Comparison of ENCODE assay signal across 15 mouse cellular contexts in the genomic region with DNA sequence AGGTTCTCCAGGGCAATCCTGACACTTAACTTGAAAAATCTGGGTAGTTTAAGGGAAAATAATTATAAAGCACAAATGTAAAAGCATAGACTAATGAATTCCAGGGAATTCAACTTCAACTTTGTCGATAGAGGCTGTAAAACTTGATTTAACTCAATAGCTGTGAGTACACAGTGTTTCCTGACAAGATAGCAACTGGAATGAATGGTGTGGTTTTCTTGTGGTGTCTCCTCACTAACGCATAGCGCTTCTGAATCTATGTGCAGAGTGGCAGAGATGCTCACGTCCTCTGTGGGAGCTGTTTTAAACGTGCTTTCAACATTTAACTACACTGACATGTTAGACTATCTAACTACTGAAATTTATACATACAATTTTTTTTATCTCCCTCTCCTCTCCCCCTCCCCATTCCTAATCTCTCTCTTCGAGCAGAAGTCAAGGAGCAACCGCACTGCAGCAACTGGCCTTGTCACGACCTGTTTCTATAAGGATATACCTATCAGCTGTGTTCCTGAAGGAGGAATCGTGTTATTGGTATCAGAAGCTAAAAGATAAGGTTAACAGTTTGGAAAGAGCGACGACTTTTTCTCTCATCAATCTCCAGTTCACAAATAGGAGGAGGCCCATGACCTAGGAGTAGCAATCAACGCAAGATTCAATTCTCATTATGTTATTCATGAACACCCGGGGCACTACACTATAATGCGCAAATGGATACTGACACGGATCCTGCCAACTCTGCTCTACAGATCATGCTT. TPM values are rescaled to one million over a fixed set of nuclear protein-coding genes. Genes with fewer than 3 reads are reported as not detected.
A peak's percentile ranks its signal among the peaks of the same experiment; 100 is the strongest.
DNase-seq lines count a peak whose midpoint lies in the region; ATAC-seq and TF ChIP-seq lines count a peak whose summit lies in the region.
"Had no signal": no experiment of that assay in that cellular context is flagged by ENCODE, and none has a peak within 500 bp of the region (broad histone marks: within the 10 kb centered on the region; RNA-seq: fewer than 3 reads in every experiment).

No protein-coding gene starts in this region.

- H3K36me3 ChIP-seq in intestine, embryonic 14.5 days (ENCODE audit: control insufficient read depth, insufficient read depth, low read length): no peaks in the 10 kb centered on the region
- no peaks in the 10 kb centered on the region for H3K36me3 ChIP-seq in intestine, embryonic 15.5 days
- no peaks in the 10 kb centered on the region for H3K36me3 ChIP-seq in neural tube, embryonic 13.5 days
- H3K36me3 ChIP-seq in intestine, embryonic 16.5 days (ENCODE audit: control insufficient read depth, insufficient read depth, low read length): no peaks in the 10 kb centered on the region
- H3K36me3 ChIP-seq in stomach, postnatal 0 days (ENCODE audit: control insufficient read depth, insufficient read depth, low read length): no peaks in the 10 kb centered on the region
- no peaks in the 10 kb centered on the region for H3K36me3 ChIP-seq in forebrain, embryonic 13.5 days (ENCODE audit: poor library complexity, severe bottlenecking)
- H3K36me3 ChIP-seq: hindbrain, embryonic 13.5 days had no signal

- H3K4me3 ChIP-seq in intestine, embryonic 14.5 days (ENCODE audit: low read depth, low read length): no peak overlapping the region
- no peak overlapping the region for H3K4me3 ChIP-seq in intestine, embryonic 15.5 days (replicated peaks)
- H3K4me3 ChIP-seq in neural tube, embryonic 13.5 days: no peak overlapping the region
- no peak overlapping the region for H3K4me3 ChIP-seq in intestine, embryonic 16.5 days (ENCODE audit: low read length)
- peak overlapping the region; percentile 34 for H3K4me3 ChIP-seq in stomach, postnatal 0 days (ENCODE audit: low read depth, low read length)
- no peak overlapping the region for H3K4me3 ChIP-seq in forebrain, embryonic 13.5 days
- H3K4me3 ChIP-seq: erythroblast, embryonic 14.5 days; hindbrain, embryonic 13.5 days; megakaryocyte, embryonic 14.5 days had no signal

- no peak for TF ChIP-seq EP300 in stomach, postnatal 0 days (optimal IDR thresholded peaks at IDR 0.05)

- ATAC-seq in intestine, embryonic 14.5 days (replicated peaks; ENCODE audit: low FRiP score, low TSS enrichment, low read depth): no peak
- no peak for ATAC-seq in intestine, embryonic 15.5 days
- no peak for ATAC-seq in neural tube, embryonic 13.5 days (ENCODE audit: low read depth)
- ATAC-seq in intestine, embryonic 16.5 days: no peak
- no peak for ATAC-seq in stomach, postnatal 0 days (ENCODE audit: low FRiP score, low TSS enrichment)
- ATAC-seq in forebrain, embryonic 13.5 days: no peak
- no peak for ATAC-seq in megakaryocyte-erythroid progenitor cell, adult 5-6 weeks (replicated peaks; ENCODE audit: low FRiP score, low TSS enrichment, poor library complexity, severe bottlenecking)

- no peaks in the 10 kb centered on the region for H3K9me3 ChIP-seq in intestine, embryonic 14.5 days (ENCODE audit: control insufficient read depth, low read length)
- no peaks in the 10 kb centered on the region for H3K9me3 ChIP-seq in intestine, embryonic 15.5 days
- H3K9me3 ChIP-seq in neural tube, embryonic 13.5 days: no peaks in the 10 kb centered on the region
- no peaks in the 10 kb centered on the region for H3K9me3 ChIP-seq in intestine, embryonic 16.5 days (ENCODE audit: control insufficient read depth, low read length)
- H3K9me3 ChIP-seq in stomach, postnatal 0 days (ENCODE audit: control insufficient read depth, low read length): no peaks in the 10 kb centered on the region
- no peaks in the 10 kb centered on the region for H3K9me3 ChIP-seq in forebrain, embryonic 13.5 days (replicated peaks)
- H3K9me3 ChIP-seq: hindbrain, embryonic 13.5 days; megakaryocyte, embryonic 14.5 days had no signal

- no peaks in the 10 kb centered on the region for H3K27me3 ChIP-seq in intestine, embryonic 14.5 days (replicated peaks; ENCODE audit: control insufficient read depth, insufficient read depth, low read length)
- H3K27me3 ChIP-seq in intestine, embryonic 15.5 days (replicated peaks): no peaks in the 10 kb centered on the region
- no peaks in the 10 kb centered on the region for H3K27me3 ChIP-seq in neural tube, embryonic 13.5 days
- no peaks in the 10 kb centered on the region for H3K27me3 ChIP-seq in intestine, embryonic 16.5 days (replicated peaks; ENCODE audit: control insufficient read depth, insufficient read depth, low read length)
- no peaks in the 10 kb centered on the region for H3K27me3 ChIP-seq in stomach, postnatal 0 days (ENCODE audit: control insufficient read depth, insufficient read depth, low read length)
- H3K27me3 ChIP-seq in forebrain, embryonic 13.5 days: no peaks in the 10 kb centered on the region
- H3K27me3 ChIP-seq: CH12.LX; hindbrain, embryonic 13.5 days had no signal

- peaks cover 7% of the 10 kb centered on the region; the same call in 1 of the 2 replicates for H3K4me1 ChIP-seq in intestine, embryonic 14.5 days (replicated peaks; ENCODE audit: control insufficient read depth, insufficient read depth, low read length)
- no peaks in the 10 kb centered on the region for H3K4me1 ChIP-seq in intestine, embryonic 15.5 days (replicated peaks)
- H3K4me1 ChIP-seq in neural tube, embryonic 13.5 days (replicated peaks): peaks cover 7% of the 10 kb centered on the region
- H3K4me1 ChIP-seq in intestine, embryonic 16.5 days (ENCODE audit: control insufficient read depth, insufficient read depth, low read length): no peaks in the 10 kb centered on the region
- no peaks in the 10 kb centered on the region for H3K4me1 ChIP-seq in stomach, postnatal 0 days (replicated peaks; ENCODE audit: control insufficient read depth, insufficient read depth)
- H3K4me1 ChIP-seq in forebrain, embryonic 13.5 days: peaks cover 9% of the 10 kb centered on the region; the same call in 1 of the 2 replicates
- H3K4me1 ChIP-seq: hindbrain, embryonic 13.5 days had no signal

- H3K9ac ChIP-seq in intestine, embryonic 14.5 days (ENCODE audit: low read length): no peak overlapping the region
- H3K9ac ChIP-seq in intestine, embryonic 15.5 days: no peak overlapping the region
- no peak overlapping the region for H3K9ac ChIP-seq in neural tube, embryonic 13.5 days
- H3K9ac ChIP-seq in intestine, embryonic 16.5 days (ENCODE audit: low read depth, low read length): no peak overlapping the region
- peak overlapping the region; percentile 38; the same call in 1 of the 2 replicates for H3K9ac ChIP-seq in stomach, postnatal 0 days (ENCODE audit: low read length)
- H3K9ac ChIP-seq in forebrain, embryonic 13.5 days: no peak overlapping the region
- H3K9ac ChIP-seq: hindbrain, embryonic 13.5 days had no signal

- WGBS in intestine, embryonic 14.5 days: 75% methylated on average over 15 of the region's 15 CpGs
- 74% methylated on average over 15 of the region's 15 CpGs for WGBS in intestine, embryonic 15.5 days
- 82% methylated on average over 15 of the region's 15 CpGs for WGBS in neural tube, embryonic 13.5 days
- WGBS in intestine, embryonic 16.5 days: 73% methylated on average over 15 of the region's 15 CpGs
- WGBS in stomach, postnatal 0 days: 57% methylated on average over 15 of the region's 15 CpGs
- WGBS in forebrain, embryonic 13.5 days: 86% methylated on average over 15 of the region's 15 CpGs

- TF ChIP-seq CTCF in stomach, postnatal 0 days (IDR thresholded peaks at IDR 0.05; ENCODE audit: low read depth): no peak

- no peak overlapping the region for H3K27ac ChIP-seq in intestine, embryonic 14.5 days (ENCODE audit: low read depth)
- no peak overlapping the region for H3K27ac ChIP-seq in intestine, embryonic 15.5 days
- no peak overlapping the region for H3K27ac ChIP-seq in neural tube, embryonic 13.5 days (replicated peaks)
- H3K27ac ChIP-seq in intestine, embryonic 16.5 days (ENCODE audit: low read length): no peak overlapping the region
- H3K27ac ChIP-seq in stomach, postnatal 0 days (replicated peaks): peak overlapping the region; percentile 61; the same call in 1 of the 2 replicates
- no peak overlapping the region for H3K27ac ChIP-seq in forebrain, embryonic 13.5 days
- H3K27ac ChIP-seq: hindbrain, embryonic 13.5 days had no signal

- H3K4me2 ChIP-seq in intestine, embryonic 14.5 days (ENCODE audit: low read length): peak overlapping the region; percentile 35
- H3K4me2 ChIP-seq in intestine, embryonic 15.5 days (replicated peaks): no peak overlapping the region
- H3K4me2 ChIP-seq in neural tube, embryonic 13.5 days: 0 out of 2 replicates have a peak overlapping the region, but pooled peaks have one; percentile 30
- H3K4me2 ChIP-seq in intestine, embryonic 16.5 days (ENCODE audit: low read depth, low read length): 0 out of 2 replicates have a peak overlapping the region, but pooled peaks have one; percentile 33
- peak overlapping the region; percentile 34 for H3K4me2 ChIP-seq in stomach, postnatal 0 days (replicated peaks; ENCODE audit: low read depth)
- H3K4me2 ChIP-seq in forebrain, embryonic 13.5 days: no peak overlapping the region
- H3K4me2 ChIP-seq: hindbrain, embryonic 13.5 days; liver, embryonic 11.5 days had no signal

- DNase-seq in intestine, embryonic 14.5 days (ENCODE audit: low spot score): no peak
- DNase-seq in neural tube, embryonic 10.5 days (ENCODE audit: extremely low spot score, low spot score): no peak
- no peak for DNase-seq in stomach, postnatal 0 days (ENCODE audit: low spot score)
- DNase-seq: adrenal gland, adult 8-10 months; thymus, adult 18-20 months had no signal

RNA-seq across cellular contexts. Expression of a gene that starts 0.7 kb away (rescaled TPM):
- polyA plus RNA-seq in intestine, embryonic 14.5 days (2014; fragmentation: Nextera tagmentation; extraction: Ambion mirVana): 0.17 and 0.22 TPM in 2 replicates
- polyA plus RNA-seq in intestine, embryonic 15.5 days (2015; fragmentation: Nextera tagmentation; extraction: Ambion mirVana): 0.38 and 0.49 TPM in 2 replicates
- polyA plus RNA-seq in neural tube, embryonic 13.5 days (2015; fragmentation: Nextera tagmentation; extraction: Ambion mirVana): 0.60 and 1.3 TPM in 2 replicates
- 0.31 and 0.33 TPM in 2 replicates for polyA plus RNA-seq in intestine, embryonic 16.5 days (2015; fragmentation: Nextera tagmentation; extraction: Ambion mirVana)
- 4.3 and 5.5 TPM in 2 replicates for polyA plus RNA-seq in stomach, postnatal 0 days (2015; fragmentation: Nextera tagmentation; extraction: Ambion mirVana)
- polyA plus RNA-seq in forebrain, embryonic 13.5 days (2015; fragmentation: Nextera tagmentation; extraction: Ambion mirVana): 0.93 and 1.4 TPM in 2 replicates
- total RNA-seq in megakaryocyte-erythroid progenitor cell, adult 5-6 weeks (2014; fragmentation: Nextera tagmentation): not detected in 2 replicates
- total RNA-seq in megakaryocyte-erythroid progenitor cell, adult 5-6 weeks (2017): not detected in 2 replicates
- total RNA-seq: CH12.LX had no signal
- polyA plus RNA-seq: erythroblast, embryonic 14.5 days had no signal

Comparison
In these comparisons a context has a peak if more than half of its experiments do, and no peak if none do; other contexts are left out.
1. H3K4me2 ChIP-seq: peak in intestine, embryonic 14.5 days (single experiment), neural tube, embryonic 13.5 days (single experiment), intestine, embryonic 16.5 days (single experiment) and stomach, postnatal 0 days (single experiment); none in intestine, embryonic 15.5 days (single experiment) and forebrain, embryonic 13.5 days (single experiment).